Mouse (Mus musculus) midbrain, embryonic 11.5 days (tissue): Measurements from ENCODE around the gene R3hdm4. TPM values are rescaled to one million over a fixed set of nuclear protein-coding genes. Genes with fewer than 3 reads are reported as not detected.
A peak's percentile ranks its signal among the peaks of the same experiment; 100 is the strongest.

ENCODE experiments used
- ATAC-seq: fragments of 200-750 bp; cut with Nextera tagmentation; 2 replicates; pipeline ENCODE4 v1.8.0; 2017; ENCODE audit warnings: moderate TSS enrichment, moderate library complexity; ENCODE audit not compliant: low FRiP score
- DNase-seq: peaks from one replicate; pipeline ENCODE4 v3.0.0; 2015; ENCODE audit warnings: low spot score; ENCODE audit errors: missing footprints
- H3K27ac ChIP-seq: fragments of 300-500 bp; sonication (generic); 2 replicates; pipeline ENCODE4 v1.5.1; 2014; ENCODE audit warnings: low read depth, low read length
- H3K27me3 ChIP-seq: fragments of 300-500 bp; sonication (generic); 2 replicates; pipeline ENCODE4 v1.6.1; 2014; ENCODE audit warnings: mild to moderate bottlenecking, low read length, moderate library complexity, mixed read lengths; ENCODE audit not compliant: control insufficient read depth, insufficient read depth
- H3K36me3 ChIP-seq: fragments of 300-500 bp; sonication (generic); 2 replicates; pipeline ENCODE4 v1.6.1; 2014; ENCODE audit warnings: mild to moderate bottlenecking, low read length, moderate library complexity, mixed read lengths; ENCODE audit not compliant: control insufficient read depth, insufficient read depth
- H3K4me1 ChIP-seq: fragments of 300-500 bp; sonication (generic); 2 replicates; pipeline ENCODE4 v1.6.1; 2014; ENCODE audit warnings: low read length; ENCODE audit not compliant: control insufficient read depth, insufficient read depth
- H3K4me2 ChIP-seq: fragments of 300-500 bp; sonication (generic); 2 replicates; pipeline ENCODE4 v1.6.1; 2014; ENCODE audit warnings: mild to moderate bottlenecking, moderate library complexity
- H3K4me3 ChIP-seq: fragments of 300-500 bp; sonication (generic); 2 replicates; pipeline ENCODE4 v1.5.1; 2014; ENCODE audit warnings: low read depth, low read length
- H3K9ac ChIP-seq: fragments of 300-500 bp; sonication (generic); 2 replicates; pipeline ENCODE4 v1.6.1; 2014; ENCODE audit warnings: low read length
- H3K9me3 ChIP-seq: fragments of 300-500 bp; sonication (generic); 2 replicates; pipeline ENCODE4 v1.6.1; 2016; ENCODE audit warnings: low read length; ENCODE audit not compliant: control insufficient read depth
- WGBS: fragments of 180-500 bp; shearing (Covaris S2); extraction: QIAGEN DNeasy Blood & Tissue Kit; methylation state at CpG from one replicate; pipeline ENCODE4 v1.1.7; 2014; 5-methylcytosine and 5-hydroxymethylcytosine counted together
- polyA plus RNA-seq: library from polyadenylated mRNA; unstranded; fragments of >200 nt; fragmentation: Nextera tagmentation; extraction: Ambion mirVana; gene quantifications from 2 replicates; pipeline ENCODE4 v1.2.1, GENCODE M21; 2014

R3hdm4 gene
- polyA plus RNA-seq, 1 experiment from 2014 or later = 135 TPM

- ATAC-seq = no peak
- peaks cover 15% of the 10 kb centered on the region for H3K4me1 ChIP-seq
- no peaks in the 10 kb centered on the region for H3K9me3 ChIP-seq
- WGBS = 66% methylated on average over 11 of the region's 11 CpGs
- H3K9ac ChIP-seq = no peak overlapping the region
- no peak overlapping the region for H3K4me2 ChIP-seq
- H3K27ac ChIP-seq = no peak overlapping the region
- H3K4me3 ChIP-seq = no peak overlapping the region
- H3K36me3 ChIP-seq = no peaks in the 10 kb centered on the region
- no peak for DNase-seq
- peaks cover 22% of the 10 kb centered on the region for H3K27me3 ChIP-seq
These were observed 6.7 kb downstream of the R3hdm4 start for GRCm38 (mm10) chr10:79914131-79914947.

GRCm38 (mm10) chr10:79912412-79912811 lies 8.6 kb downstream of the R3hdm4 start:
- Histone ChIP-seq H3K4me2 (no peak overlapping the region), H3K36me3 (no peaks in the 10 kb centered on the region), H3K27me3 (peaks cover 2% of the 10 kb centered on the region), H3K9ac (no peak overlapping the region), H3K27ac (no peak overlapping the region), H3K4me1 (peaks cover 21% of the 10 kb centered on the region), H3K9me3 (no peaks in the 10 kb centered on the region), H3K4me3 (no peak overlapping the region)
- WGBS = 65% methylated on average over 20 of the region's 20 CpGs
- ATAC-seq (no peak), DNase-seq (no peak)

- WGBS = 94% methylated on average over 4 of the region's 4 CpGs
- no peak within 1 kb of the TSS for H3K4me2 ChIP-seq
- peaks cover 15% of the 10 kb centered on the region for H3K4me1 ChIP-seq
- no peak within 1 kb of the TSS for H3K9ac ChIP-seq
- ATAC-seq (no peak), DNase-seq (no peak)
- H3K9me3 ChIP-seq = no peaks in the 10 kb centered on the region
- H3K27me3 ChIP-seq = no peaks in the 10 kb centered on the region
- 0 out of 2 replicates have a peak, but pooled peaks cover 6% of the 10 kb centered on the region for H3K36me3 ChIP-seq
- no peak within 1 kb of the TSS for H3K4me3 ChIP-seq
- no peak within 1 kb of the TSS for H3K27ac ChIP-seq
These were observed 10.5 kb downstream of the R3hdm4 start, which contains the start of gene Gm26602 for GRCm38 (mm10) chr10:79910556-79910955. Gm26602 (plus strand) TSS chr10:79910856.

GRCm38 (mm10) chr10:79909092-79909922 lies 11.7 kb downstream of the R3hdm4 start:
- peak overlapping the region; percentile 76; the same call in 1 of the 2 replicates for H3K4me3 ChIP-seq
- ATAC-seq = peak; percentile 22; the same call in 1 of the 2 replicates
- peaks cover 13% of the 10 kb centered on the region for H3K4me1 ChIP-seq
- peaks cover 13% of the 10 kb centered on the region; the same call in 1 of the 2 replicates for H3K36me3 ChIP-seq
- 28% methylated on average over 14 of the region's 14 CpGs for WGBS
- DNase-seq = peak; percentile 96
- H3K27me3 ChIP-seq = no peaks in the 10 kb centered on the region
- H3K9me3 ChIP-seq = no peaks in the 10 kb centered on the region
- H3K27ac ChIP-seq = peak overlapping the region; percentile 95
- peak overlapping the region; percentile 12; the same call in 1 of the 2 replicates for H3K4me2 ChIP-seq
- peak overlapping the region; percentile 98; the same call in 1 of the 2 replicates for H3K9ac ChIP-seq

GRCm38 (mm10) chr10:79908167-79909091 lies 12.6 kb downstream of the R3hdm4 start, which contains the start of gene Med16:
Med16 (minus strand) TSS chr10:79908923.
- 2% methylated on average over 52 of the region's 52 CpGs for WGBS
- peak; percentile 95 for ATAC-seq
- peaks cover 13% of the 10 kb centered on the region; the same call in 1 of the 2 replicates for H3K36me3 ChIP-seq

GRCm38 (mm10) chr10:79907415-79907814 lies 13.6 kb downstream of the R3hdm4 start:
- peaks cover 13% of the 10 kb centered on the region for H3K36me3 ChIP-seq
- H3K9ac ChIP-seq = no peak overlapping the region
- H3K4me2 ChIP-seq = no peak overlapping the region
- no peaks in the 10 kb centered on the region for H3K9me3 ChIP-seq
- WGBS = 94% methylated on average over 10 of the region's 10 CpGs
- peaks cover 8% of the 10 kb centered on the region for H3K4me1 ChIP-seq
- no peak overlapping the region for H3K4me3 ChIP-seq
- H3K27me3 ChIP-seq = no peaks in the 10 kb centered on the region
- no peak overlapping the region for H3K27ac ChIP-seq
- ATAC-seq (no peak), DNase-seq (no peak)

More at GRCm38 (mm10) chr10:79908167-79909091, 12.6 kb downstream of the R3hdm4 start, which contains the start of gene Med16:
- H3K9ac ChIP-seq = peak within 1 kb of the TSS; percentile 98
- no peaks in the 10 kb centered on the region for H3K9me3 ChIP-seq
- H3K4me1 ChIP-seq = peaks cover 8% of the 10 kb centered on the region
- H3K4me2 ChIP-seq = peak within 1 kb of the TSS; percentile 39
- H3K4me3 ChIP-seq = peak within 1 kb of the TSS; percentile 76
- H3K27ac ChIP-seq = peak within 1 kb of the TSS; percentile 95
- H3K27me3 ChIP-seq = no peaks in the 10 kb centered on the region
- DNase-seq = peak; percentile 99

- Histone ChIP-seq H3K9me3 (no peaks in the 10 kb centered on the region), H3K4me3 (no peak overlapping the region), H3K36me3 (peaks cover 13% of the 10 kb centered on the region), H3K4me2 (no peak overlapping the region), H3K27me3 (no peaks in the 10 kb centered on the region), H3K27ac (no peak overlapping the region), H3K9ac (no peak overlapping the region), H3K4me1 (peaks cover 9% of the 10 kb centered on the region)
- no peak for ATAC-seq
- 92% methylated on average over 9 of the region's 9 CpGs for WGBS
- DNase-seq = no peak
These were observed 14.3 kb downstream of the R3hdm4 start for GRCm38 (mm10) chr10:79906712-79907111.

GRCm38 (mm10) chr10:79900951-79901410 lies 20.0 kb downstream of the R3hdm4 start:
- H3K4me3 ChIP-seq = no peak overlapping the region
- peaks cover 9% of the 10 kb centered on the region for H3K36me3 ChIP-seq
- peaks cover 13% of the 10 kb centered on the region for H3K4me1 ChIP-seq
- peak; percentile 47 for ATAC-seq
- WGBS = 12% methylated on average over 2 of the region's 2 CpGs
- no peak overlapping the region for H3K27ac ChIP-seq
- peaks cover 2% of the 10 kb centered on the region; the same call in 1 of the 2 replicates for H3K27me3 ChIP-seq
- no peaks in the 10 kb centered on the region for H3K9me3 ChIP-seq
- H3K4me2 ChIP-seq = no peak overlapping the region
- no peak for DNase-seq
- H3K9ac ChIP-seq = no peak overlapping the region
